Mouse (Mus musculus): ENCODE data around the gene Adamts12. TPM values are rescaled to one million over a fixed set of nuclear protein-coding genes. Genes with fewer than 3 reads are reported as not detected.

Adamts12 gene
- polyA plus RNA-seq, 1 experiment from 2014 or later: 5.5 TPM

- Histone ChIP-seq H3K4me1 (ENCODE audit: control insufficient read depth, insufficient read depth, low read length) (peaks cover 4% of the 10 kb centered on the region; the same call in 1 of the 2 replicates), H3K36me3 (ENCODE audit: control insufficient read depth, insufficient read depth, low read length) (no peaks in the 10 kb centered on the region), H3K27ac (ENCODE audit: low read length) (no peak overlapping the region), H3K4me2 (replicated peaks; ENCODE audit: low read depth, low read length) (no peak overlapping the region), H3K9ac (replicated peaks; ENCODE audit: low read depth, low read length) (no peak overlapping the region), H3K9me3 (ENCODE audit: control insufficient read depth, low read depth, low read length) (no peaks in the 10 kb centered on the region), H3K27me3 (ENCODE audit: control insufficient read depth, insufficient read depth, low read length) (no peaks in the 10 kb centered on the region), H3K4me3 (ENCODE audit: low read depth, low read length) (no peak overlapping the region)
- ATAC-seq (ENCODE audit: insufficient number of reproducible peaks, insufficient read depth, low FRiP score, low read depth): no peak
- 63% methylated on average over 6 of the region's 6 CpGs for WGBS
Measured at GRCm38 (mm10) chr15:11159386-11159785, 94.8 kb downstream of the Adamts12 start.

- Histone ChIP-seq H3K9me3 (ENCODE audit: control insufficient read depth, low read depth, low read length) (no peaks in the 10 kb centered on the region), H3K27me3 (ENCODE audit: control insufficient read depth, insufficient read depth, low read length) (no peaks in the 10 kb centered on the region), H3K4me1 (ENCODE audit: control insufficient read depth, insufficient read depth, low read length) (peaks cover 4% of the 10 kb centered on the region; the same call in 1 of the 2 replicates), H3K36me3 (ENCODE audit: control insufficient read depth, insufficient read depth, low read length) (no peaks in the 10 kb centered on the region), H3K27ac (ENCODE audit: low read length) (no peak overlapping the region), H3K9ac (replicated peaks; ENCODE audit: low read depth, low read length) (no peak overlapping the region), H3K4me3 (ENCODE audit: low read depth, low read length) (no peak overlapping the region), H3K4me2 (replicated peaks; ENCODE audit: low read depth, low read length) (no peak overlapping the region)
- WGBS: 23% methylated on average over 2 of the region's 2 CpGs
- ATAC-seq (ENCODE audit: insufficient number of reproducible peaks, insufficient read depth, low FRiP score, low read depth): no peak
Measured at GRCm38 (mm10) chr15:11160759-11161158, 96.2 kb downstream of the Adamts12 start.

- no peak for ATAC-seq (ENCODE audit: insufficient number of reproducible peaks, insufficient read depth, low FRiP score, low read depth)
- Histone ChIP-seq H3K9me3 (ENCODE audit: control insufficient read depth, low read depth, low read length) (no peaks in the 10 kb centered on the region), H3K27ac (ENCODE audit: low read length) (no peak overlapping the region), H3K4me2 (replicated peaks; ENCODE audit: low read depth, low read length) (no peak overlapping the region), H3K4me1 (ENCODE audit: control insufficient read depth, insufficient read depth, low read length) (no peaks in the 10 kb centered on the region), H3K27me3 (ENCODE audit: control insufficient read depth, insufficient read depth, low read length) (no peaks in the 10 kb centered on the region), H3K9ac (replicated peaks; ENCODE audit: low read depth, low read length) (no peak overlapping the region), H3K36me3 (ENCODE audit: control insufficient read depth, insufficient read depth, low read length) (no peaks in the 10 kb centered on the region), H3K4me3 (ENCODE audit: low read depth, low read length) (no peak overlapping the region)
- 35% methylated on average over 3 of the region's 3 CpGs for WGBS
Measured at GRCm38 (mm10) chr15:11165883-11166282, 101.3 kb downstream of the Adamts12 start.

GRCm38 (mm10) chr15:11173884-11174470 lies 109.4 kb downstream of the Adamts12 start:
- Histone ChIP-seq H3K4me1 (ENCODE audit: control insufficient read depth, insufficient read depth, low read length) (no peaks in the 10 kb centered on the region), H3K27ac (ENCODE audit: low read length) (no peak overlapping the region), H3K4me3 (ENCODE audit: low read depth, low read length) (no peak overlapping the region), H3K36me3 (ENCODE audit: control insufficient read depth, insufficient read depth, low read length) (no peaks in the 10 kb centered on the region), H3K9ac (replicated peaks; ENCODE audit: low read depth, low read length) (no peak overlapping the region), H3K27me3 (ENCODE audit: control insufficient read depth, insufficient read depth, low read length) (no peaks in the 10 kb centered on the region), H3K9me3 (ENCODE audit: control insufficient read depth, low read depth, low read length) (no peaks in the 10 kb centered on the region), H3K4me2 (replicated peaks; ENCODE audit: low read depth, low read length) (no peak overlapping the region)
- 94% methylated on average over 7 of the region's 7 CpGs for WGBS
- no peak for ATAC-seq (ENCODE audit: insufficient number of reproducible peaks, insufficient read depth, low FRiP score, low read depth)

- Histone ChIP-seq H3K27me3 (ENCODE audit: control insufficient read depth, insufficient read depth, low read length) (no peaks in the 10 kb centered on the region), H3K36me3 (ENCODE audit: control insufficient read depth, insufficient read depth, low read length) (no peaks in the 10 kb centered on the region), H3K4me2 (replicated peaks; ENCODE audit: low read depth, low read length) (no peak overlapping the region), H3K9ac (replicated peaks; ENCODE audit: low read depth, low read length) (no peak overlapping the region), H3K9me3 (ENCODE audit: control insufficient read depth, low read depth, low read length) (no peaks in the 10 kb centered on the region), H3K4me3 (ENCODE audit: low read depth, low read length) (no peak overlapping the region), H3K27ac (ENCODE audit: low read length) (no peak overlapping the region), H3K4me1 (ENCODE audit: control insufficient read depth, insufficient read depth, low read length) (no peaks in the 10 kb centered on the region)
- ATAC-seq (ENCODE audit: insufficient number of reproducible peaks, insufficient read depth, low FRiP score, low read depth): no peak
- WGBS: 80% methylated on average over 13 of the region's 13 CpGs
Measured at GRCm38 (mm10) chr15:11174842-11175241, 110.3 kb downstream of the Adamts12 start.

- WGBS: 52% methylated on average over 9 of the region's 9 CpGs
- Histone ChIP-seq H3K4me3 (ENCODE audit: low read depth, low read length) (no peak overlapping the region), H3K9me3 (ENCODE audit: control insufficient read depth, low read depth, low read length) (no peaks in the 10 kb centered on the region), H3K36me3 (ENCODE audit: control insufficient read depth, insufficient read depth, low read length) (no peaks in the 10 kb centered on the region), H3K9ac (replicated peaks; ENCODE audit: low read depth, low read length) (no peak overlapping the region), H3K27me3 (ENCODE audit: control insufficient read depth, insufficient read depth, low read length) (no peaks in the 10 kb centered on the region), H3K4me2 (replicated peaks; ENCODE audit: low read depth, low read length) (no peak overlapping the region), H3K4me1 (ENCODE audit: control insufficient read depth, insufficient read depth, low read length) (no peaks in the 10 kb centered on the region), H3K27ac (ENCODE audit: low read length) (no peak overlapping the region)
- ATAC-seq (ENCODE audit: insufficient number of reproducible peaks, insufficient read depth, low FRiP score, low read depth): no peak
Measured at GRCm38 (mm10) chr15:11177448-11177847, 112.9 kb downstream of the Adamts12 start.

GRCm38 (mm10) chr15:11179751-11180169 lies 115.2 kb downstream of the Adamts12 start:
- ATAC-seq (ENCODE audit: insufficient number of reproducible peaks, insufficient read depth, low FRiP score, low read depth): no peak
- no peaks in the 10 kb centered on the region for H3K4me1 ChIP-seq (ENCODE audit: control insufficient read depth, insufficient read depth, low read length)
- H3K4me2 ChIP-seq (replicated peaks; ENCODE audit: low read depth, low read length): no peak overlapping the region
- H3K4me3 ChIP-seq (ENCODE audit: low read depth, low read length): no peak overlapping the region
- H3K9ac ChIP-seq (replicated peaks; ENCODE audit: low read depth, low read length): no peak overlapping the region
- WGBS: 57% methylated on average over 2 of the region's 2 CpGs
- H3K36me3 ChIP-seq (ENCODE audit: control insufficient read depth, insufficient read depth, low read length): no peaks in the 10 kb centered on the region
- no peaks in the 10 kb centered on the region for H3K27me3 ChIP-seq (ENCODE audit: control insufficient read depth, insufficient read depth, low read length)
- H3K27ac ChIP-seq (ENCODE audit: low read length): no peak overlapping the region
- H3K9me3 ChIP-seq (ENCODE audit: control insufficient read depth, low read depth, low read length): no peaks in the 10 kb centered on the region

- Histone ChIP-seq H3K27me3 (ENCODE audit: control insufficient read depth, insufficient read depth, low read length) (no peaks in the 10 kb centered on the region), H3K4me2 (replicated peaks; ENCODE audit: low read depth, low read length) (no peak overlapping the region), H3K4me3 (ENCODE audit: low read depth, low read length) (no peak overlapping the region), H3K9ac (replicated peaks; ENCODE audit: low read depth, low read length) (no peak overlapping the region), H3K27ac (ENCODE audit: low read length) (no peak overlapping the region), H3K4me1 (ENCODE audit: control insufficient read depth, insufficient read depth, low read length) (no peaks in the 10 kb centered on the region), H3K36me3 (ENCODE audit: control insufficient read depth, insufficient read depth, low read length) (no peaks in the 10 kb centered on the region), H3K9me3 (ENCODE audit: control insufficient read depth, low read depth, low read length) (no peaks in the 10 kb centered on the region)
- WGBS: 59% methylated on average over 4 of the region's 4 CpGs
- no peak for ATAC-seq (ENCODE audit: insufficient number of reproducible peaks, insufficient read depth, low FRiP score, low read depth)
Measured at GRCm38 (mm10) chr15:11186711-11187110, 122.1 kb downstream of the Adamts12 start.

GRCm38 (mm10) chr15:11190447-11190846 lies 125.9 kb downstream of the Adamts12 start:
- Histone ChIP-seq H3K36me3 (ENCODE audit: control insufficient read depth, insufficient read depth, low read length) (no peaks in the 10 kb centered on the region), H3K9me3 (ENCODE audit: control insufficient read depth, low read depth, low read length) (no peaks in the 10 kb centered on the region), H3K4me1 (ENCODE audit: control insufficient read depth, insufficient read depth, low read length) (no peaks in the 10 kb centered on the region), H3K4me3 (ENCODE audit: low read depth, low read length) (no peak overlapping the region), H3K27ac (ENCODE audit: low read length) (no peak overlapping the region), H3K9ac (replicated peaks; ENCODE audit: low read depth, low read length) (no peak overlapping the region), H3K27me3 (ENCODE audit: control insufficient read depth, insufficient read depth, low read length) (no peaks in the 10 kb centered on the region), H3K4me2 (replicated peaks; ENCODE audit: low read depth, low read length) (no peak overlapping the region)
- WGBS: 87% methylated on average over 4 of the region's 4 CpGs
- no peak for ATAC-seq (ENCODE audit: insufficient number of reproducible peaks, insufficient read depth, low FRiP score, low read depth)
